Mouse (Mus musculus) intestine, postnatal 0 days (tissue): ENCODE data around the gene Tap1. TPM values are rescaled to one million over a fixed set of nuclear protein-coding genes. Genes with fewer than 3 reads are reported as not detected.
A peak's percentile ranks its signal among the peaks of the same experiment; 100 is the strongest.

Experiments used
- ATAC-seq: fragments of 200-750 bp; cut with Nextera tagmentation; 2 replicates; pipeline ENCODE4 v1.8.0; 2017; ENCODE audit warnings: mild to moderate bottlenecking, moderate TSS enrichment, moderate library complexity
- H3K27ac ChIP-seq: fragments of 300-500 bp; sonication (generic); 2 replicates; pipeline ENCODE4 v1.5.1; 2014; ENCODE audit warnings: mild to moderate bottlenecking, low read depth, low read length, moderate library complexity
- H3K27me3 ChIP-seq: fragments of 300-500 bp; sonication (generic); replicated peaks from 2 replicates; pipeline ENCODE4 v1.6.1; 2014; ENCODE audit warnings: low read length, mixed read lengths; ENCODE audit not compliant: control insufficient read depth, insufficient read depth
- H3K36me3 ChIP-seq: fragments of 300-500 bp; sonication (generic); 2 replicates; pipeline ENCODE4 v1.6.1; 2014; ENCODE audit warnings: mild to moderate bottlenecking, moderate library complexity; ENCODE audit not compliant: control insufficient read depth, insufficient read depth
- H3K4me1 ChIP-seq: fragments of 300-500 bp; sonication (generic); replicated peaks from 2 replicates; pipeline ENCODE4 v1.6.1; 2014; ENCODE audit warnings: antibody characterized with exemption, low read length, mixed read lengths; ENCODE audit not compliant: control insufficient read depth, insufficient read depth
- H3K4me2 ChIP-seq: fragments of 300-500 bp; sonication (generic); replicated peaks from 2 replicates; pipeline ENCODE4 v1.6.1; 2014; ENCODE audit warnings: low read depth, mild to moderate bottlenecking, moderate library complexity
- H3K4me3 ChIP-seq: fragments of 300-500 bp; sonication (generic); 2 replicates; pipeline ENCODE4 v1.5.1; 2014; ENCODE audit warnings: low read depth, low read length
- H3K9ac ChIP-seq: fragments of 300-500 bp; sonication (generic); 2 replicates; pipeline ENCODE4 v1.6.1; 2014; ENCODE audit warnings: mild to moderate bottlenecking, low read depth, low read length
- H3K9me3 ChIP-seq: fragments of 300-500 bp; sonication (generic); 2 replicates; pipeline ENCODE4 v1.6.1; 2016; ENCODE audit warnings: mixed run types; ENCODE audit not compliant: control insufficient read depth
- CTCF ChIP-seq: sonication (generic); IDR thresholded peaks from 2 replicates; pipeline ENCODE4 v1.5.1; 2016; ENCODE audit warnings: low read depth, mild to moderate bottlenecking, control low read depth, antibody characterized with exemption, moderate library complexity
- WGBS: fragments of 180-500 bp; shearing (Covaris S2); extraction: QIAGEN DNeasy Blood & Tissue Kit; methylation state at CpG from one replicate; pipeline ENCODE4 v1.1.7; 2014; 5-methylcytosine and 5-hydroxymethylcytosine counted together
- polyA plus RNA-seq: library from polyadenylated mRNA; unstranded; fragments of >200 nt; fragmentation: Nextera tagmentation; extraction: Ambion mirVana; gene quantifications from 2 replicates; pipeline ENCODE4 v1.2.1, GENCODE M21; 2015

Tap1 gene
- polyA plus RNA-seq, 1 experiment from 2014 or later, result 14.1 TPM

- no peak for ATAC-seq
- no peak overlapping the region for H3K27ac ChIP-seq
- no peaks in the 10 kb centered on the region for H3K9me3 ChIP-seq
- H3K27me3 ChIP-seq, result no peaks in the 10 kb centered on the region
- H3K36me3 ChIP-seq, result no peaks in the 10 kb centered on the region
- no peak for TF ChIP-seq CTCF
- H3K4me1 ChIP-seq, result no peaks in the 10 kb centered on the region
- no peak overlapping the region for H3K4me3 ChIP-seq
- 52% methylated on average over 5 of the region's 5 CpGs for WGBS
- no peak overlapping the region for H3K4me2 ChIP-seq
- H3K9ac ChIP-seq, result no peak overlapping the region
Measured at GRCm38 (mm10) chr17:34155534-34155933, 31.8 kb upstream of the Tap1 start.

GRCm38 (mm10) chr17:34164202-34164895 is 23.0 kb upstream of the Tap1 start:
- no peak overlapping the region for H3K4me3 ChIP-seq
- no peak overlapping the region for H3K27ac ChIP-seq
- 41% methylated on average over 9 of the region's 9 CpGs for WGBS

GRCm38 (mm10) chr17:34165033-34165730 is 22.2 kb upstream of the Tap1 start:
- H3K36me3 ChIP-seq, result no peaks in the 10 kb centered on the region
- H3K4me2 ChIP-seq, result no peak overlapping the region
- 74% methylated on average over 6 of the region's 6 CpGs for WGBS
- peak; percentile 54 for TF ChIP-seq CTCF
- H3K9ac ChIP-seq, result no peak overlapping the region
- no peak overlapping the region for H3K27ac ChIP-seq
- H3K9me3 ChIP-seq, result no peaks in the 10 kb centered on the region
- H3K27me3 ChIP-seq, result peaks cover 3% of the 10 kb centered on the region; the same call in 1 of the 2 replicates
- no peaks in the 10 kb centered on the region for H3K4me1 ChIP-seq
- ATAC-seq, result no peak
- H3K4me3 ChIP-seq, result no peak overlapping the region

More at GRCm38 (mm10) chr17:34164202-34164895, 23.0 kb upstream of the Tap1 start:
- H3K9me3 ChIP-seq, result no peaks in the 10 kb centered on the region
- TF ChIP-seq CTCF, result peak; percentile 59
- H3K27me3 ChIP-seq, result peaks cover 3% of the 10 kb centered on the region; the same call in 1 of the 2 replicates
- no peaks in the 10 kb centered on the region for H3K36me3 ChIP-seq
- no peak for ATAC-seq
- H3K4me2 ChIP-seq, result no peak overlapping the region
- no peaks in the 10 kb centered on the region for H3K4me1 ChIP-seq
- no peak overlapping the region for H3K9ac ChIP-seq

GRCm38 (mm10) chr17:34169279-34169678 is 18.1 kb upstream of the Tap1 start:
- peak; percentile 46; the same call in 1 of the 2 replicates for ATAC-seq

GRCm38 (mm10) chr17:34170487-34170876 is 16.9 kb upstream of the Tap1 start:
- ATAC-seq, result no peak
- H3K9me3 ChIP-seq, result 0 out of 2 replicates have a peak, but pooled peaks cover 4% of the 10 kb centered on the region
- no peak for TF ChIP-seq CTCF
- H3K9ac ChIP-seq, result no peak overlapping the region
- H3K27ac ChIP-seq, result no peak overlapping the region
- no peak overlapping the region for H3K4me2 ChIP-seq
- no peak overlapping the region for H3K4me3 ChIP-seq
- peaks cover 3% of the 10 kb centered on the region; the same call in 1 of the 2 replicates for H3K27me3 ChIP-seq
- H3K4me1 ChIP-seq, result no peaks in the 10 kb centered on the region
- H3K36me3 ChIP-seq, result no peaks in the 10 kb centered on the region
- 19% methylated on average over 4 of the region's 4 CpGs for WGBS

More at GRCm38 (mm10) chr17:34169279-34169678, 18.1 kb upstream of the Tap1 start:
- no peaks in the 10 kb centered on the region for H3K4me1 ChIP-seq
- no peak overlapping the region for H3K4me3 ChIP-seq
- peak; percentile 88 for TF ChIP-seq CTCF
- no peak overlapping the region for H3K9ac ChIP-seq
- H3K36me3 ChIP-seq, result no peaks in the 10 kb centered on the region
- H3K27ac ChIP-seq, result no peak overlapping the region
- no peak overlapping the region for H3K4me2 ChIP-seq
- 0% methylated on average over 2 of the region's 2 CpGs for WGBS
- H3K9me3 ChIP-seq, result 0 out of 2 replicates have a peak, but pooled peaks cover 4% of the 10 kb centered on the region
- H3K27me3 ChIP-seq, result peaks cover 3% of the 10 kb centered on the region; the same call in 1 of the 2 replicates

- Histone ChIP-seq H3K4me1 (no peaks in the 10 kb centered on the region), H3K9me3 (0 out of 2 replicates have a peak, but pooled peaks cover 4% of the 10 kb centered on the region), H3K9ac (no peak overlapping the region), H3K36me3 (no peaks in the 10 kb centered on the region), H3K27me3 (peaks cover 3% of the 10 kb centered on the region; the same call in 1 of the 2 replicates), H3K4me2 (no peak overlapping the region), H3K27ac (no peak overlapping the region), H3K4me3 (no peak overlapping the region)
- 37% methylated on average over 13 of the region's 13 CpGs for WGBS
- ATAC-seq, result 0 out of 2 replicates have a peak, but pooled peaks have one; percentile 46
- TF ChIP-seq CTCF, result peak; percentile 94
Measured at GRCm38 (mm10) chr17:34170877-34171498, 16.4 kb upstream of the Tap1 start.
